Mouse (Mus musculus) embryonic facial prominence, embryonic 12.5 days (tissue): Measurements from ENCODE around the gene Cpeb1. TPM values are rescaled to one million over a fixed set of nuclear protein-coding genes. Genes with fewer than 3 reads are reported as not detected.

Experiments
- ATAC-seq: fragments of 200-750 bp; cut with Nextera tagmentation; 2 replicates; pipeline ENCODE4 v1.8.0; 2017; ENCODE audit not compliant: insufficient number of reproducible peaks, insufficient read depth, low FRiP score, low TSS enrichment
- H3K27ac ChIP-seq: fragments of 300-500 bp; sonication (generic); 2 replicates; pipeline ENCODE4 v1.5.1; 2016; ENCODE audit warnings: mild to moderate bottlenecking
- H3K27me3 ChIP-seq: fragments of 300-500 bp; sonication (generic); 2 replicates; pipeline ENCODE4 v1.6.1; 2016; ENCODE audit warnings: mild to moderate bottlenecking, moderate library complexity
- H3K36me3 ChIP-seq: fragments of 300-500 bp; sonication (generic); 2 replicates; pipeline ENCODE4 v1.6.1; 2016; ENCODE audit warnings: mild to moderate bottlenecking
- H3K4me1 ChIP-seq: fragments of 300-500 bp; sonication (generic); 2 replicates; pipeline ENCODE4 v1.6.1; 2016
- H3K4me2 ChIP-seq: fragments of 300-500 bp; sonication (generic); replicated peaks from 2 replicates; pipeline ENCODE4 v1.6.1; 2016; ENCODE audit warnings: mild to moderate bottlenecking, moderate library complexity
- H3K4me3 ChIP-seq: fragments of 300-500 bp; sonication (generic); 2 replicates; pipeline ENCODE4 v1.5.1; 2016; ENCODE audit warnings: mild to moderate bottlenecking
- H3K9ac ChIP-seq: fragments of 300-500 bp; sonication (generic); 2 replicates; pipeline ENCODE4 v1.6.1; 2016; ENCODE audit warnings: mild to moderate bottlenecking, moderate library complexity
- H3K9me3 ChIP-seq: fragments of 300-500 bp; sonication (generic); 2 replicates; pipeline ENCODE4 v1.6.1; 2016; ENCODE audit warnings: mild to moderate bottlenecking, moderate library complexity
- WGBS: fragments of 180-500 bp; shearing (Covaris S2); methylation state at CpG from one replicate; pipeline ENCODE4 v1.1.7; 2016; 5-methylcytosine and 5-hydroxymethylcytosine counted together
- polyA plus RNA-seq: library from polyadenylated mRNA; unstranded; fragments of >200 nt; fragmentation: Nextera tagmentation; extraction: Ambion mirVana; gene quantifications from 2 replicates; pipeline ENCODE4 v1.2.1, GENCODE M21; 2016

Gene Cpeb1
- polyA plus RNA-seq, 1 experiment from 2014 or later, result 3.6 TPM

GRCm38 (mm10) chr7:81341563-81341962 is 113.7 kb downstream of the Cpeb1 start:
- no peak overlapping the region for H3K27ac ChIP-seq
- no peaks in the 10 kb centered on the region for H3K9me3 ChIP-seq
- H3K36me3 ChIP-seq, result peaks cover 60% of the 10 kb centered on the region
- no peak overlapping the region for H3K4me3 ChIP-seq
- no peak overlapping the region for H3K4me2 ChIP-seq
- ATAC-seq, result no peak
- no peaks in the 10 kb centered on the region for H3K27me3 ChIP-seq
- H3K4me1 ChIP-seq, result peaks cover 17% of the 10 kb centered on the region
- WGBS, result 58% methylated on average over 3 of the region's 3 CpGs
- H3K9ac ChIP-seq, result no peak overlapping the region

DNA sequence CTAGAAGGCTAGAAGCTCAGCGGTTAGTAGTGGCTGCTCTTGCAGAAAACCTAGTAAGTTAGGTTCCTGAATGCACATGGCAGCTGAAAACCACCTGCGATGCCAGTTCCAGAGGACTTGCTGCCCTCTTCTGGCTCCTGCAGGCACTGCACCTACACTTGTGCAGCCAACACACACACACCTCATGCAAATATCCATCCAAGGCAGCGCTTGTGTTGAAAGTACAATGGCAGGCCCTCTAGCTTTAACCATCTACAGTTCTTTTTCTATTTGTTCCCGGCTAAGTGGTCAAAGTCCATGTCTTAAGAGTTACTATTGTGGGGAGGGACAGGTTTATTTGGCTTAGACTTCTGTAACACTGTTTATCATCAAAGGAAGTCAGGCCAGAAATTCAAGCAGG is 115.5 kb downstream of the Cpeb1 start:
- Histone ChIP-seq H3K4me1 (peaks cover 17% of the 10 kb centered on the region), H3K4me3 (no peak overlapping the region), H3K4me2 (no peak overlapping the region), H3K27me3 (no peaks in the 10 kb centered on the region), H3K27ac (no peak overlapping the region), H3K36me3 (peaks cover 67% of the 10 kb centered on the region), H3K9ac (no peak overlapping the region), H3K9me3 (no peaks in the 10 kb centered on the region)
- 82% methylated on average over 4 of the region's 4 CpGs for WGBS
- no peak for ATAC-seq

DNA sequence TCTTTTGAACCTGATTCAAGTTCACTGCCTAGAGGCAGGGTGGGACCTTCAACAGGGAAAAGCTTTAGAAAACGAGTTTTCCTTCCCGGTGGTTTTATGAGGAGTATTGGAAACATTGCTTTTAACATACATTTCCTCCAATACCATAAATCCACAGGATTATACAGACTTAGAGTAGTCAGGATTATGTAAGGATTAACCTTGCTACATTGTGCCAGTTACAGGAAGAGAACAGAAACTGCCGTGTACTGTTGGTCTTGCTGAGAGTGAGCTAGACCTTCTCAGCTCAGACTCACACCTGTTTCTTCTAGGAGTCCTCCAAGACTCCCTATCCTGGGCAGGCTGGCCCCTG is 116.8 kb downstream of the Cpeb1 start:
- peaks cover 67% of the 10 kb centered on the region for H3K36me3 ChIP-seq
- H3K4me3 ChIP-seq, result no peak overlapping the region
- no peak overlapping the region for H3K9ac ChIP-seq
- no peaks in the 10 kb centered on the region for H3K9me3 ChIP-seq
- no peak overlapping the region for H3K27ac ChIP-seq
- H3K27me3 ChIP-seq, result no peaks in the 10 kb centered on the region
- 82% methylated on average over 3 of the region's 3 CpGs for WGBS
- no peak overlapping the region for H3K4me2 ChIP-seq
- H3K4me1 ChIP-seq, result peaks cover 11% of the 10 kb centered on the region
- no peak for ATAC-seq

GRCm38 (mm10) chr7:81337785-81338521 is 117.3 kb downstream of the Cpeb1 start:
- Histone ChIP-seq H3K4me3 (no peak overlapping the region), H3K27me3 (no peaks in the 10 kb centered on the region), H3K9ac (no peak overlapping the region), H3K4me1 (peaks cover 6% of the 10 kb centered on the region), H3K36me3 (peaks cover 63% of the 10 kb centered on the region), H3K27ac (no peak overlapping the region), H3K9me3 (no peaks in the 10 kb centered on the region), H3K4me2 (no peak overlapping the region)
- no peak for ATAC-seq
- WGBS, result 95% methylated on average over 21 of the region's 21 CpGs

DNA sequence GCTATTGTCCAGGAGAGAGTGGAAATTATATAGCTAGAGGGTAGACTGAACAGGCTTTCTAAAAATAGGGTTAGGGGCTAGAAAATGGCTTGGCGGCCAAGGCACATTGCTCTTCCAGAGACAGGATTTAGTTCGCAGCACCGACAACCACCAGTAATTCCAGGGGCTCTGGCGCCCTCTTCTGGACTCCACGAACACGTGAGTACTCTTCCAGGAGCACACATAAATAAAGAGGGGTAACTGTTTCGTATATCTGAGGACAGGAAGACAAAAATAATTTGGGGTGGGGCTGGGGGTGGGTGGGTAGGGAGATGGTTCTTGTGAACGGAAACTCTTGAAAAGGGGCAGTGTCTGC is 118.9 kb downstream of the Cpeb1 start:
- Histone ChIP-seq H3K4me3 (no peak overlapping the region), H3K27me3 (no peaks in the 10 kb centered on the region), H3K9me3 (no peaks in the 10 kb centered on the region), H3K27ac (peak overlapping the region; percentile 61; the same call in 1 of the 2 replicates), H3K9ac (no peak overlapping the region), H3K4me2 (no peak overlapping the region), H3K4me1 (no peaks in the 10 kb centered on the region), H3K36me3 (peaks cover 55% of the 10 kb centered on the region)
- 37% methylated on average over 8 of the region's 8 CpGs for WGBS
- ATAC-seq, result no peak

GRCm38 (mm10) chr7:81335705-81336431 is 119.4 kb downstream of the Cpeb1 start:
- Histone ChIP-seq H3K27me3 (no peaks in the 10 kb centered on the region), H3K36me3 (peaks cover 50% of the 10 kb centered on the region), H3K4me3 (no peak overlapping the region), H3K27ac (peak overlapping the region; percentile 61), H3K9ac (no peak overlapping the region), H3K4me1 (no peaks in the 10 kb centered on the region), H3K9me3 (no peaks in the 10 kb centered on the region), H3K4me2 (no peak overlapping the region)
- no peak for ATAC-seq
- WGBS, result 71% methylated on average over 18 of the region's 18 CpGs

- ATAC-seq, result no peak
- Histone ChIP-seq H3K27me3 (no peaks in the 10 kb centered on the region), H3K4me3 (no peak overlapping the region), H3K4me1 (no peaks in the 10 kb centered on the region), H3K9ac (no peak overlapping the region), H3K4me2 (no peak overlapping the region), H3K27ac (no peak overlapping the region), H3K36me3 (peaks cover 26% of the 10 kb centered on the region), H3K9me3 (no peaks in the 10 kb centered on the region)
- 85% methylated on average over 7 of the region's 7 CpGs for WGBS
Observed at GRCm38 (mm10) chr7:81331851-81332250, 123.4 kb downstream of the Cpeb1 start.

- ATAC-seq, result no peak
- Histone ChIP-seq H3K27me3 (no peaks in the 10 kb centered on the region), H3K27ac (no peak overlapping the region), H3K4me1 (no peaks in the 10 kb centered on the region), H3K9ac (no peak overlapping the region), H3K9me3 (no peaks in the 10 kb centered on the region), H3K4me3 (no peak overlapping the region), H3K36me3 (peaks cover 26% of the 10 kb centered on the region), H3K4me2 (no peak overlapping the region)
- 29% methylated on average over 3 of the region's 3 CpGs for WGBS
Observed at GRCm38 (mm10) chr7:81330767-81331166, 124.5 kb downstream of the Cpeb1 start.

- Histone ChIP-seq H3K9me3 (no peaks in the 10 kb centered on the region), H3K4me1 (no peaks in the 10 kb centered on the region), H3K27me3 (no peaks in the 10 kb centered on the region), H3K9ac (no peak overlapping the region), H3K36me3 (peaks cover 15% of the 10 kb centered on the region), H3K4me2 (no peak overlapping the region), H3K27ac (no peak overlapping the region), H3K4me3 (no peak overlapping the region)
- no peak for ATAC-seq
- WGBS, result 79% methylated on average over 10 of the region's 10 CpGs
Observed at GRCm38 (mm10) chr7:81327661-81328060, 127.6 kb downstream of the Cpeb1 start.

- Histone ChIP-seq H3K4me2 (no peak overlapping the region), H3K4me3 (no peak overlapping the region), H3K27ac (no peak overlapping the region), H3K27me3 (no peaks in the 10 kb centered on the region), H3K36me3 (0 out of 2 replicates have a peak, but pooled peaks cover 10% of the 10 kb centered on the region), H3K9ac (no peak overlapping the region), H3K4me1 (no peaks in the 10 kb centered on the region), H3K9me3 (no peaks in the 10 kb centered on the region)
- no peak for ATAC-seq
- WGBS, result 86% methylated on average over 6 of the region's 6 CpGs
Observed at GRCm38 (mm10) chr7:81326859-81327258, 128.4 kb downstream of the Cpeb1 start.

DNA sequence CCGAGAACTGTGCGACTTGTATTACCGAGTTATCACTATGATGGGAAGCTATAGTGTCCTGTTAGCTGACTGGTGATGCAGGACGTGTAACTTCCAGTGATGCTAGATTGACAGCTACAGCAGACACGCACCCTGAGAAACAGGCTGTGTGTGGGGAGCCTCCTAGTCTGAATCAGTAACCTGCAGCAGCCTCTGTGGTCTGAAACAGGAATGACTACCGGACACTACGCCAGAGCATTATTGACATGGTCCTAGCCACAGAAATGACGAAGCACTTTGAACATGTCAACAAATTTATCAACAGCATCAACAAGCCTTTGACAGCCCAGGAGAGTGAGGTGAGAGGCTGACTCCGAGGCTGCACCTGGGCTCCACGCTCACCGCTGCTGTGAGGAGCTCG is 129.2 kb downstream of the Cpeb1 start:
- no peak overlapping the region for H3K27ac ChIP-seq
- H3K36me3 ChIP-seq, result 0 out of 2 replicates have a peak, but pooled peaks cover 10% of the 10 kb centered on the region
- H3K4me3 ChIP-seq, result no peak overlapping the region
- no peak for ATAC-seq
- WGBS, result 87% methylated on average over 12 of the region's 12 CpGs
- H3K9ac ChIP-seq, result no peak overlapping the region
- H3K4me1 ChIP-seq, result no peaks in the 10 kb centered on the region
- no peaks in the 10 kb centered on the region for H3K27me3 ChIP-seq
- no peaks in the 10 kb centered on the region for H3K9me3 ChIP-seq
- H3K4me2 ChIP-seq, result no peak overlapping the region

DNA sequence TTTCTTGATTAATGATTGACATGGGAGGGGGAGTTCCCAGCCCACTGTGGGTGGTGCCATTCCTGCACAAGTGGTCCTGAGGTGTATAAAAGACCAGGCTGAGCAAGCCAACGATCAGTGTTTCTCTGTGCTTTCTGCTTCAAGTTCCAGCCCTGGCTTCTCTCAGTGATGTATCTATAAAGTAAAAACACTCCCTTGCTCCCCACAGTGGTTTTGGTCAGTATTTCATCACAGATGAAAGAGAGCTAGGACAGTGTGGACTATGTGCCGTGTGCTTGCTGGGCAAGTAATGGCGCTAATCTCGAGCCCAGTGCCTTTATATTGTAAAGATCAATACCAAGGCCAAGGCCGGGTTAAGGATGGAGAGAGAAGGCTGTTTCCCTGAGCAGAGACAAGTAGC is 133.5 kb downstream of the Cpeb1 start:
- H3K27me3 ChIP-seq, result no peaks in the 10 kb centered on the region
- no peak overlapping the region for H3K9ac ChIP-seq
- no peaks in the 10 kb centered on the region for H3K4me1 ChIP-seq
- H3K27ac ChIP-seq, result no peak overlapping the region
- no peak overlapping the region for H3K4me3 ChIP-seq
- H3K36me3 ChIP-seq, result no peaks in the 10 kb centered on the region
- H3K4me2 ChIP-seq, result no peak overlapping the region
- WGBS, result 83% methylated on average over 5 of the region's 5 CpGs
- ATAC-seq, result no peak
- no peaks in the 10 kb centered on the region for H3K9me3 ChIP-seq
